Mouse (Mus musculus) forebrain, postnatal 0 days (tissue): Measurements from ENCODE around the gene Tc2n. TPM values are rescaled to one million over a fixed set of nuclear protein-coding genes. Genes with fewer than 3 reads are reported as not detected.

Source experiments
- ATAC-seq: fragments of 200-750 bp; cut with Nextera tagmentation; 2 replicates; pipeline ENCODE4 v1.8.0; 2017; ENCODE audit warnings: mild to moderate bottlenecking, moderate library complexity
- DNase-seq: peaks from one replicate; pipeline ENCODE4 v3.0.0-alpha.2; 2015
- H3K27ac ChIP-seq: fragments of 300-500 bp; sonication (generic); 2 replicates; pipeline ENCODE4 v1.5.1; 2014; ENCODE audit warnings: low read depth, mild to moderate bottlenecking, antibody characterized with exemption, low read length, moderate library complexity, mixed read lengths
- H3K27me3 ChIP-seq: fragments of 300-500 bp; sonication (generic); 2 replicates; pipeline ENCODE4 v1.6.1; 2014; ENCODE audit warnings: mild to moderate bottlenecking, low read length, mixed read lengths; ENCODE audit not compliant: insufficient read depth
- H3K36me3 ChIP-seq: fragments of 300-500 bp; sonication (generic); 2 replicates; pipeline ENCODE4 v1.6.1; 2014; ENCODE audit warnings: mild to moderate bottlenecking, moderate library complexity; ENCODE audit not compliant: insufficient read depth
- H3K4me1 ChIP-seq: fragments of 300-500 bp; sonication (generic); 2 replicates; pipeline ENCODE4 v1.6.1; 2014; ENCODE audit warnings: antibody characterized with exemption; ENCODE audit not compliant: insufficient read depth
- H3K4me2 ChIP-seq: fragments of 300-500 bp; sonication (generic); 2 replicates; pipeline ENCODE4 v1.6.1; 2014; ENCODE audit warnings: low read depth, mild to moderate bottlenecking, moderate library complexity
- H3K4me3 ChIP-seq: fragments of 300-500 bp; sonication (generic); 2 replicates; pipeline ENCODE4 v1.5.1; 2014; ENCODE audit warnings: low read depth, low read length, mixed read lengths
- H3K9ac ChIP-seq: fragments of 300-500 bp; sonication (generic); 2 replicates; pipeline ENCODE4 v1.6.1; 2014; ENCODE audit warnings: mild to moderate bottlenecking
- H3K9me3 ChIP-seq: fragments of 300-500 bp; sonication (generic); 2 replicates; pipeline ENCODE4 v1.6.1; 2016; ENCODE audit warnings: low read length
- CTCF ChIP-seq: sonication (generic); IDR thresholded peaks from 2 replicates; pipeline ENCODE4 v1.5.1; 2016; ENCODE audit warnings: antibody characterized with exemption, control low read depth, low read depth
- WGBS: fragments of 180-500 bp; shearing (Covaris S2); extraction: QIAGEN DNeasy Blood & Tissue Kit; methylation state at CpG from one replicate; pipeline ENCODE4 v1.1.7; 2014; 5-methylcytosine and 5-hydroxymethylcytosine counted together
- polyA plus RNA-seq: library from polyadenylated mRNA; unstranded; fragments of >200 nt; fragmentation: Nextera tagmentation; extraction: Ambion mirVana; gene quantifications from 2 replicates; pipeline ENCODE4 v1.2.1, GENCODE M21; 2015
- total RNA-seq: library from RNA; depleted of rRNA; stranded (reverse); fragments of >200 nt; gene quantifications from 2 replicates; pipeline ENCODE4 v1.2.3, GENCODE M21; 2014; rRNA removed

The Tc2n gene
- total RNA-seq (0.62 and 0.86 TPM in 2 replicates), polyA plus RNA-seq (0.10 and 0.31 TPM in 2 replicates)

- Histone ChIP-seq H3K9me3 (no peaks in the 10 kb centered on the region), H3K4me1 (no peaks in the 10 kb centered on the region), H3K36me3 (no peaks in the 10 kb centered on the region), H3K9ac (peak within 1 kb of the TSS; percentile 46), H3K4me3 (peak within 1 kb of the TSS; percentile 59), H3K27ac (no peak within 1 kb of the TSS), H3K4me2 (peak within 1 kb of the TSS; percentile 98), H3K27me3 (peaks cover 6% of the 10 kb centered on the region)
- peak; percentile 35 for DNase-seq
- ATAC-seq = peak; percentile 90
- no peak for TF ChIP-seq CTCF
- 4% methylated on average over 68 of the region's 75 CpGs for WGBS
Observed at GRCm38 (mm10) chr12:101718054-101718754, at the start of gene Tc2n. Gene Tc2n (minus strand): TSS chr12:101718523.

GRCm38 (mm10) chr12:101767306-101768053, 49.2 kb upstream of the Tc2n start:
- no peak for ATAC-seq

GRCm38 (mm10) chr12:101766228-101766852, 48.0 kb upstream of the Tc2n start:
- ATAC-seq (peak; percentile 43; the same call in 1 of the 2 replicates), DNase-seq (no peak)
- no peaks in the 10 kb centered on the region; the same call in 1 of the 2 replicates for H3K27me3 ChIP-seq
- no peaks in the 10 kb centered on the region for H3K9me3 ChIP-seq
- no peak overlapping the region for H3K4me3 ChIP-seq
- no peaks in the 10 kb centered on the region for H3K36me3 ChIP-seq
- WGBS = 41% methylated on average over 3 of the region's 3 CpGs
- TF ChIP-seq CTCF = no peak
- H3K4me1 ChIP-seq = no peaks in the 10 kb centered on the region
- no peak overlapping the region for H3K9ac ChIP-seq
- no peak overlapping the region for H3K4me2 ChIP-seq
- H3K27ac ChIP-seq = no peak overlapping the region

More at GRCm38 (mm10) chr12:101767306-101768053, 49.2 kb upstream of the Tc2n start:
- H3K36me3 ChIP-seq = no peaks in the 10 kb centered on the region
- no peak overlapping the region for H3K27ac ChIP-seq
- no peak overlapping the region for H3K4me2 ChIP-seq
- no peak for DNase-seq
- H3K9me3 ChIP-seq = no peaks in the 10 kb centered on the region
- H3K27me3 ChIP-seq = no peaks in the 10 kb centered on the region; the same call in 1 of the 2 replicates
- 59% methylated on average over 9 of the region's 9 CpGs for WGBS
- no peak overlapping the region for H3K4me3 ChIP-seq
- H3K9ac ChIP-seq = no peak overlapping the region
- H3K4me1 ChIP-seq = no peaks in the 10 kb centered on the region
- TF ChIP-seq CTCF = no peak

- H3K27me3 ChIP-seq = no peaks in the 10 kb centered on the region; the same call in 1 of the 2 replicates
- no peaks in the 10 kb centered on the region for H3K4me1 ChIP-seq
- WGBS = 86% methylated on average over 5 of the region's 5 CpGs
- DNase-seq (no peak), ATAC-seq (no peak)
- TF ChIP-seq CTCF = no peak
- H3K27ac ChIP-seq = no peak overlapping the region
- no peak overlapping the region for H3K9ac ChIP-seq
- H3K36me3 ChIP-seq = no peaks in the 10 kb centered on the region
- no peak overlapping the region for H3K4me2 ChIP-seq
- H3K4me3 ChIP-seq = no peak overlapping the region
- H3K9me3 ChIP-seq = no peaks in the 10 kb centered on the region
Observed at GRCm38 (mm10) chr12:101764870-101765269, 46.5 kb upstream of the Tc2n start.

- no peak overlapping the region for H3K9ac ChIP-seq
- no peak overlapping the region for H3K27ac ChIP-seq
- no peaks in the 10 kb centered on the region; the same call in 1 of the 2 replicates for H3K27me3 ChIP-seq
- no peaks in the 10 kb centered on the region for H3K9me3 ChIP-seq
- no peak for DNase-seq
- no peak overlapping the region for H3K4me3 ChIP-seq
- no peak for ATAC-seq
- no peak for TF ChIP-seq CTCF
- WGBS = 79% methylated on average over 3 of the region's 3 CpGs
- H3K4me1 ChIP-seq = no peaks in the 10 kb centered on the region
- H3K4me2 ChIP-seq = no peak overlapping the region
- no peaks in the 10 kb centered on the region for H3K36me3 ChIP-seq
Observed at GRCm38 (mm10) chr12:101763065-101763464, 44.7 kb upstream of the Tc2n start.

- H3K9ac ChIP-seq = no peak overlapping the region
- no peaks in the 10 kb centered on the region for H3K4me1 ChIP-seq
- DNase-seq (no peak), ATAC-seq (no peak)
- TF ChIP-seq CTCF = 0 out of 2 replicates have a peak, but pooled peaks have one; percentile 20
- H3K27me3 ChIP-seq = no peaks in the 10 kb centered on the region; the same call in 1 of the 2 replicates
- H3K36me3 ChIP-seq = no peaks in the 10 kb centered on the region
- 94% methylated on average over 5 of the region's 5 CpGs for WGBS
- H3K4me3 ChIP-seq = no peak overlapping the region
- no peaks in the 10 kb centered on the region for H3K9me3 ChIP-seq
- no peak overlapping the region for H3K4me2 ChIP-seq
- H3K27ac ChIP-seq = no peak overlapping the region
Observed at GRCm38 (mm10) chr12:101762054-101762453, 43.7 kb upstream of the Tc2n start.
